Mouse (Mus musculus): Measurements from ENCODE around the gene Tmem132d. TPM values are rescaled to one million over a fixed set of nuclear protein-coding genes. Genes with fewer than 3 reads are reported as not detected.
A peak's percentile ranks its signal among the peaks of the same experiment; 100 is the strongest.

The Tmem132d gene
- total RNA-seq, 1 experiment, result 2.5 TPM

- Histone ChIP-seq H3K9me3 (ENCODE audit: control insufficient read depth, insufficient read depth, low read depth, low read length) (no peaks in the 10 kb centered on the region), H3K9ac (ENCODE audit: insufficient read depth, low read depth, low read length, poor library complexity, severe bottlenecking) (no peak overlapping the region), H3K27ac (ENCODE audit: insufficient read depth, low read depth, low read length, poor library complexity, severe bottlenecking) (no peak overlapping the region), H3K4me3 (ENCODE audit: insufficient read depth in 1 of 2, low read depth in 1 of 2, low read length in 2 of 2, poor library complexity in 1 of 2, severe bottlenecking in 1 of 2) (no peak overlapping the region), H3K36me3 (ENCODE audit: control insufficient read depth, insufficient read depth, low read length, poor library complexity, severe bottlenecking) (no peaks in the 10 kb centered on the region), H3K4me1 (ENCODE audit: control insufficient read depth in 2 of 2, insufficient read depth in 2 of 2, low read length in 2 of 2, poor library complexity in 1 of 2) (peaks cover 0 to 9% of the 10 kb centered on the region in 2 experiments; a peak in 2 of 4 replicates)
- peak; percentile 82 for DNase-seq (ENCODE audit: low read depth, low spot score)
- in situ Hi-C loops (cut with MboI; ENCODE audit: low sequenced_read_pairs in 2 of 2, unreplicated experiment in 2 of 2), result no loop called here
- TF ChIP-seq HCFC1 (IDR thresholded peaks at IDR 0.05; ENCODE audit: borderline replicate concordance, insufficient read depth, low read length) (no peak), MAFK (IDR thresholded peaks at IDR 0.05; ENCODE audit: insufficient read depth, low read depth, low read length) (no peak), ZNF384 (IDR thresholded peaks at IDR 0.05; ENCODE audit: low read depth, low read length) (no peak), ZC3H11A (IDR thresholded peaks at IDR 0.05; ENCODE audit: borderline replicate concordance, low read depth, low read length) (peak; percentile 30; the same call in 1 of the 2 replicates), CHD2 (IDR thresholded peaks at IDR 0.05; ENCODE audit: low read depth, low read length) (no peak)
These were observed 4.0 kb upstream of the Tmem132d start for GRCm38 (mm10) chr5:128436909-128437308.

DNA sequence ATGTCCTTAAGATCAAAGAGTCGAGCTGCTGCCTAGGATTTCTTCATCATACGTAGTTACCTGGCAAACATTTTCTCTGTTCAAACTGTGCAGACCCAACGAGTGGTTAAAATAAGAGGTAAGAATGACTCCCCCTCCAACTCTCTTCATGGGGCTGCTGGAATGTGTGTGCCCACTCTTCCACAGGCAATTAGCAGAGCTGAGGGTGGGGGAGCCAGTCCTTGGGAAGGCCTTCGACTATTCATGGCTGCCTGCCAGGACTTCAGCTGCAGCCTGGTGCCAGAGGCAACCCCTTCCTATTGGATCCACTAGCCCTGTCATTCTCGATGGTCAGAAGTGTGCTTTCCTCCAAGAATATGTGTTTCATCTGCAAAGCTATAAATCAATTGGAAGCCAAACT lies 2.8 kb upstream of the Tmem132d start:
- TF ChIP-seq HCFC1 (IDR thresholded peaks at IDR 0.05; ENCODE audit: borderline replicate concordance, insufficient read depth, low read length) (no peak), MAFK (IDR thresholded peaks at IDR 0.05; ENCODE audit: insufficient read depth, low read depth, low read length) (no peak), CHD2 (IDR thresholded peaks at IDR 0.05; ENCODE audit: low read depth, low read length) (no peak), ZNF384 (IDR thresholded peaks at IDR 0.05; ENCODE audit: low read depth, low read length) (no peak)
- H3K36me3 ChIP-seq (ENCODE audit: control insufficient read depth, insufficient read depth, low read length, poor library complexity, severe bottlenecking), result no peaks in the 10 kb centered on the region
- no peak for DNase-seq (ENCODE audit: low read depth, low spot score)
- no peak overlapping the region for H3K9ac ChIP-seq (ENCODE audit: insufficient read depth, low read depth, low read length, poor library complexity, severe bottlenecking)
- no peaks in the 10 kb centered on the region for H3K9me3 ChIP-seq (ENCODE audit: control insufficient read depth, insufficient read depth, low read depth, low read length)
- H3K27ac ChIP-seq (ENCODE audit: insufficient read depth, low read depth, low read length, poor library complexity, severe bottlenecking), result no peak overlapping the region
- H3K4me3 ChIP-seq (ENCODE audit: insufficient read depth in 1 of 2, low read depth in 1 of 2, low read length in 2 of 2, poor library complexity in 1 of 2, severe bottlenecking in 1 of 2), result no peak overlapping the region
- H3K4me1 ChIP-seq (ENCODE audit: control insufficient read depth in 2 of 2, insufficient read depth in 2 of 2, low read length in 2 of 2, poor library complexity in 1 of 2), result peaks cover 0 to 4% of the 10 kb centered on the region in 2 experiments; a peak in 1 of 4 replicates
- in situ Hi-C loops (cut with MboI; ENCODE audit: low sequenced_read_pairs in 2 of 2, unreplicated experiment in 2 of 2), result no loop called here

DNA sequence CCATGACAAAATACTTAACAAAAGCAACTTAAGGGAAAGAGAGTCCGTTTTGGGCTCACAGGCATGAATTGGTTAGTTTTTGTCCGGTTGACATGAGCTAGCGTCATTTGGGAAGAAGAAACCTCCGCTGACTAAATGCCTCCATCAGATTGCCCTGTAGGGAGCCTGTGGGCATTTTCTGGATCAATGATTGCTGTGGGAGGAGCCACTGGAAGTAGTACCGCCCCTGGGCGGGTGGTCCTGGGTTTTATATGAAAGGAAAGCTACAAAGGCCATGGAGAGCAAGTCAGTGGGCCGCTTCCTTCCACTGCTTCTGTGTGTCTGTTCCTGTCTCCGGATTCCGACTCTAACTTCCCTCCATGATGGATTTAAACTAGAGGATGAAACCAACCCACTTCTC lies 909 bp upstream of the Tmem132d start:
- TF ChIP-seq HCFC1 (IDR thresholded peaks at IDR 0.05; ENCODE audit: borderline replicate concordance, insufficient read depth, low read length) (no peak), MAFK (IDR thresholded peaks at IDR 0.05; ENCODE audit: insufficient read depth, low read depth, low read length) (no peak), ZC3H11A (IDR thresholded peaks at IDR 0.05; ENCODE audit: borderline replicate concordance, low read depth, low read length) (no peak), CHD2 (IDR thresholded peaks at IDR 0.05; ENCODE audit: low read depth, low read length) (no peak), ZNF384 (IDR thresholded peaks at IDR 0.05; ENCODE audit: low read depth, low read length) (no peak)
- H3K4me3 ChIP-seq (ENCODE audit: insufficient read depth in 1 of 2, low read depth in 1 of 2, low read length in 2 of 2, poor library complexity in 1 of 2, severe bottlenecking in 1 of 2), result no peak overlapping the region
- in situ Hi-C loops (cut with MboI; ENCODE audit: low sequenced_read_pairs in 2 of 2, unreplicated experiment in 2 of 2), result no loop called here
- H3K4me1 ChIP-seq (ENCODE audit: control insufficient read depth in 2 of 2, insufficient read depth in 2 of 2, low read length in 2 of 2, poor library complexity in 1 of 2), result no peaks in the 10 kb centered on the region; a peak in 1 of 4 replicates
- no peak for DNase-seq (ENCODE audit: low read depth, low spot score)
- no peaks in the 10 kb centered on the region for H3K9me3 ChIP-seq (ENCODE audit: control insufficient read depth, insufficient read depth, low read depth, low read length)
- no peak overlapping the region for H3K9ac ChIP-seq (ENCODE audit: insufficient read depth, low read depth, low read length, poor library complexity, severe bottlenecking)
- H3K36me3 ChIP-seq (ENCODE audit: control insufficient read depth, insufficient read depth, low read length, poor library complexity, severe bottlenecking), result no peaks in the 10 kb centered on the region
- no peak overlapping the region for H3K27ac ChIP-seq (ENCODE audit: insufficient read depth, low read depth, low read length, poor library complexity, severe bottlenecking)

- Histone ChIP-seq H3K36me3 (ENCODE audit: control insufficient read depth, insufficient read depth, low read length, poor library complexity, severe bottlenecking) (no peaks in the 10 kb centered on the region), H3K9ac (ENCODE audit: insufficient read depth, low read depth, low read length, poor library complexity, severe bottlenecking) (peak overlapping the region; percentile 59; the same call in 1 of the 2 replicates), H3K9me3 (ENCODE audit: control insufficient read depth, insufficient read depth, low read depth, low read length) (no peaks in the 10 kb centered on the region), H3K27ac (ENCODE audit: insufficient read depth, low read depth, low read length, poor library complexity, severe bottlenecking) (no peak overlapping the region), H3K4me1 (ENCODE audit: control insufficient read depth in 2 of 2, insufficient read depth in 2 of 2, low read length in 2 of 2, poor library complexity in 1 of 2) (no peaks in the 10 kb centered on the region; a peak in 1 of 4 replicates), H3K4me3 (ENCODE audit: insufficient read depth in 1 of 2, low read depth in 1 of 2, low read length in 2 of 2, poor library complexity in 1 of 2, severe bottlenecking in 1 of 2) (peak overlapping the region; percentile 77 to 81)
- in situ Hi-C loops (cut with MboI; ENCODE audit: low sequenced_read_pairs in 2 of 2, unreplicated experiment in 2 of 2), result no loop called here
- no peak for TF ChIP-seq ZC3H11A (IDR thresholded peaks at IDR 0.05; ENCODE audit: borderline replicate concordance, low read depth, low read length)
- TF ChIP-seq CHD2 (IDR thresholded peaks at IDR 0.05; ENCODE audit: low read depth, low read length), result no peak
- TF ChIP-seq ZNF384 (IDR thresholded peaks at IDR 0.05; ENCODE audit: low read depth, low read length), result no peak
- no peak for TF ChIP-seq MAFK (IDR thresholded peaks at IDR 0.05; ENCODE audit: insufficient read depth, low read depth, low read length)
- no peak for TF ChIP-seq HCFC1 (IDR thresholded peaks at IDR 0.05; ENCODE audit: borderline replicate concordance, insufficient read depth, low read length)
- no peak for DNase-seq (ENCODE audit: low read depth, low spot score)
These were observed 455 bp downstream of the Tmem132d start for GRCm38 (mm10) chr5:128432422-128432821.

DNA sequence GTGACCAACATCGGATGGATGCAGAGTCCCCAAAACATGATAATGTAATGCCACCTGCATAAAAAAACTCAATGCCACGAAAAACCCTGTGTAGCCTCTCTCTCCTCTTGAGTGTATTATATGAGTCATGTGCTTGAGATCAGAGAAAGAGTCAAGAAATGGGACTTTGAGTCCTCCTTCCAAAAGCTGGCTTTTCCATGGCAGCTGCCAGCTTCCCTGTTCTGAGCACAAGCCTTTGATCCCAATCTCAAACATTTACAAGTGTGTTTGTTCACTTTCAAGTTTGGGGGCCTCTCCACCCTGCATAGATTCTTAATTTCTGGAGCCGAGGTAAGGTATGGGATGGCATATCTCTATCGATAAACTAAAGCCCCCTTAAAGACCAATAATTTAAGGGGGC lies 8.2 kb downstream of the Tmem132d start:
- TF ChIP-seq ZNF384 (IDR thresholded peaks at IDR 0.05; ENCODE audit: low read depth, low read length) (no peak), HCFC1 (IDR thresholded peaks at IDR 0.05; ENCODE audit: borderline replicate concordance, insufficient read depth, low read length) (no peak), CHD2 (IDR thresholded peaks at IDR 0.05; ENCODE audit: low read depth, low read length) (no peak), ZC3H11A (IDR thresholded peaks at IDR 0.05; ENCODE audit: borderline replicate concordance, low read depth, low read length) (no peak), MAFK (IDR thresholded peaks at IDR 0.05; ENCODE audit: insufficient read depth, low read depth, low read length) (no peak)
- Histone ChIP-seq H3K36me3 (ENCODE audit: control insufficient read depth, insufficient read depth, low read length, poor library complexity, severe bottlenecking) (no peaks in the 10 kb centered on the region), H3K27ac (ENCODE audit: insufficient read depth, low read depth, low read length, poor library complexity, severe bottlenecking) (no peak overlapping the region), H3K9ac (ENCODE audit: insufficient read depth, low read depth, low read length, poor library complexity, severe bottlenecking) (no peak overlapping the region), H3K4me3 (ENCODE audit: insufficient read depth in 1 of 2, low read depth in 1 of 2, low read length in 2 of 2, poor library complexity in 1 of 2, severe bottlenecking in 1 of 2) (no peak overlapping the region), H3K4me1 (ENCODE audit: control insufficient read depth in 2 of 2, insufficient read depth in 2 of 2, low read length in 2 of 2, poor library complexity in 1 of 2) (no peaks in the 10 kb centered on the region), H3K9me3 (ENCODE audit: control insufficient read depth, insufficient read depth, low read depth, low read length) (no peaks in the 10 kb centered on the region)
- in situ Hi-C loops (cut with MboI; ENCODE audit: low sequenced_read_pairs in 2 of 2, unreplicated experiment in 2 of 2), result no loop called here
- no peak for DNase-seq (ENCODE audit: low read depth, low spot score)
